19 mouse cellular contexts compared by ENCODE assay signal in genomic region chr8:31000120-31000519, GRCm38 (mm10).
DNase-seq lines count a peak whose midpoint lies in the region; ATAC-seq and TF ChIP-seq lines count a peak whose summit lies in the region.
"Had no signal": no experiment of that assay in that cellular context is flagged by ENCODE, and none has a peak within 500 bp of the region (broad histone marks: within the 10 kb centered on the region; RNA-seq: fewer than 3 reads in every experiment).

No protein-coding gene starts in this region.

- H3K4me1 ChIP-seq in cortical plate, adult 2 months (ENCODE audit: control insufficient read depth, insufficient read depth, low read length) = no peaks in the 10 kb centered on the region; the same call in 1 of the 2 replicates
- H3K4me1 ChIP-seq in midbrain, embryonic 14.5 days (ENCODE audit: control insufficient read depth, insufficient read depth, low read length) = no peaks in the 10 kb centered on the region
- H3K4me1 ChIP-seq: embryonic facial prominence, embryonic 15.5 days; hindbrain, embryonic 15.5 days had no signal

- no peak overlapping the region for H3K4me3 ChIP-seq in cortical plate, adult 2 months (ENCODE audit: insufficient read depth, low read length)
- H3K4me3 ChIP-seq in midbrain, embryonic 14.5 days (replicated peaks; ENCODE audit: low read depth, low read length) = no peak overlapping the region
- H3K4me3 ChIP-seq: embryonic facial prominence, embryonic 12.5 days; embryonic facial prominence, embryonic 15.5 days; gastrocnemius, adult 2 months; hindbrain, embryonic 12.5 days; hindbrain, embryonic 15.5 days had no signal

- H3K4me2 ChIP-seq in midbrain, embryonic 14.5 days (ENCODE audit: low read length) = no peak overlapping the region
- H3K4me2 ChIP-seq: embryonic facial prominence, embryonic 12.5 days; embryonic facial prominence, embryonic 15.5 days; heart, embryonic 11.5 days; hindbrain, embryonic 12.5 days; hindbrain, embryonic 15.5 days had no signal

- no peaks in the 10 kb centered on the region for H3K27me3 ChIP-seq in midbrain, embryonic 14.5 days (ENCODE audit: control insufficient read depth, insufficient read depth, low read length)
- H3K27me3 ChIP-seq: embryonic facial prominence, embryonic 12.5 days; embryonic facial prominence, embryonic 15.5 days; hindbrain, embryonic 12.5 days; hindbrain, embryonic 15.5 days had no signal

- ATAC-seq in frontal cortex, adult (ENCODE audit: low TSS enrichment) = peak; percentile 82
- no peak for ATAC-seq in midbrain, embryonic 14.5 days (ENCODE audit: low FRiP score, low TSS enrichment)
- ATAC-seq: CD4-positive, CD25-positive, alpha-beta regulatory T cell, adult 4 months had no signal

- no peak for TF ChIP-seq CTCF in cortical plate, adult 2 months (IDR thresholded peaks at IDR 0.05; ENCODE audit: extremely low read depth, insufficient read depth, low read length)

- no peak for TF ChIP-seq POLR2A in cortical plate, adult 2 months (IDR thresholded peaks at IDR 0.05; ENCODE audit: extremely low read depth, insufficient read depth, low read length)

- no peaks in the 10 kb centered on the region for H3K9me3 ChIP-seq in midbrain, embryonic 14.5 days (ENCODE audit: control insufficient read depth, low read length)
- H3K9me3 ChIP-seq: embryonic facial prominence, embryonic 12.5 days; embryonic facial prominence, embryonic 15.5 days; hindbrain, embryonic 12.5 days; hindbrain, embryonic 15.5 days had no signal

- H3K9ac ChIP-seq in midbrain, embryonic 14.5 days (replicated peaks; ENCODE audit: low read length) = no peak overlapping the region
- H3K9ac ChIP-seq: embryonic facial prominence, embryonic 12.5 days; embryonic facial prominence, embryonic 15.5 days; hindbrain, embryonic 12.5 days; hindbrain, embryonic 15.5 days had no signal

- DNase-seq in frontal cortex, postnatal 14 days (ENCODE audit: low spot score in 2 of 2) = no peak
- peak; percentile 24 for DNase-seq in right cerebral cortex, adult 18-20 months
- DNase-seq in right cerebral cortex, postnatal 4 days = no peak
- DNase-seq in midbrain, embryonic 14.5 days = no peak
- DNase-seq: adrenal gland, adult 2 months; adrenal gland, postnatal 14 days; cerebellum, adult 18-20 months; cerebellum, adult 9-10 months; cerebellum, postnatal 14 days; gastrocnemius, adult 2 months; gastrocnemius, postnatal 14 days had no signal

- H3K27ac ChIP-seq in cortical plate, adult 2 months (ENCODE audit: insufficient read depth, low read length) = peak overlapping the region; percentile 75; the same call in 1 of the 2 replicates
- no peak overlapping the region for H3K27ac ChIP-seq in midbrain, embryonic 14.5 days (replicated peaks; ENCODE audit: low read depth, low read length)
- H3K27ac ChIP-seq: embryonic facial prominence, embryonic 12.5 days; embryonic facial prominence, embryonic 15.5 days; gastrocnemius, adult 2 months; hindbrain, embryonic 12.5 days; hindbrain, embryonic 15.5 days had no signal

- H3K36me3 ChIP-seq in midbrain, embryonic 14.5 days (ENCODE audit: control insufficient read depth, insufficient read depth, low read length) = no peaks in the 10 kb centered on the region
- H3K36me3 ChIP-seq: embryonic facial prominence, embryonic 12.5 days; embryonic facial prominence, embryonic 15.5 days; hindbrain, embryonic 12.5 days; hindbrain, embryonic 15.5 days had no signal

- 90% methylated on average over 6 of the region's 6 CpGs for WGBS in midbrain, embryonic 14.5 days
